Mouse (Mus musculus): ENCODE results near the gene Hoxc6.

The Hoxc6 gene

DNA sequence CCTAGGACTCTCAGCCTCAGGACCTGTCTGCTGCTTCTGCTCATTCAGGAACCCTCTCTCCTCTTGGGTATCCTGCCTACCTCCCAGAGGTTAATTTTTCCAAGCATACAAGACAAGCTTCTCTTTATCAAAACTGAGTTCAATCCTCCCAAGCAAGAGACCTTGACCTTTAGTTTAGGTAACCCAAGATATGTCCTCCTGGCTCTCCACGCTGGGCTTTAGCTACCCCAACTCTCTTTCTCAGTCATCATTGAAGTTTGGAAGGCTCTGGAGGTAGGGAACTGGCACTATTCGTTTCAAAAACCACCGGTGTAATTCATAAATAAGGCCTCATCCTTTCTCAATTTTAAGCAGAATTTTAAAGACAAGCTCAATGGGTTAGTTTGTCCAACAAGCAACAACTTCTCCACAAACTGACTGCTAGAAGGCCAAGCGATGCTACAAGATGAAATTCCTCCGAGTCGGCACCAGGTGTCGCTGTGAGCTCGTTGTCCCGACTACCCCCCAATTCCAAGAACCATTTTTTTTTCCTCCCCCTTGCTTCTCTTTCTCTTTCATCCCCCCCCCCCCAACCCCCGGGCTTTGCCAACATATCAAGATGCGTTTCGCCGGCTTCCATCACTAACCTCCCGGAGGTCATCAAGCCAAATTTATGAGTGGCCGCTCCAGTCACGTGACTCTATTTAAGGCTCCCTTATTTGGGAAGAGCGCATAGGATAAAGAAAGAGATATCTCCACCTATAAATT is 15.4 kb downstream of the Hoxc6 start:
- no peak for DNase-seq (ENCODE audit: low spot score in 2 of 2)

DNA sequence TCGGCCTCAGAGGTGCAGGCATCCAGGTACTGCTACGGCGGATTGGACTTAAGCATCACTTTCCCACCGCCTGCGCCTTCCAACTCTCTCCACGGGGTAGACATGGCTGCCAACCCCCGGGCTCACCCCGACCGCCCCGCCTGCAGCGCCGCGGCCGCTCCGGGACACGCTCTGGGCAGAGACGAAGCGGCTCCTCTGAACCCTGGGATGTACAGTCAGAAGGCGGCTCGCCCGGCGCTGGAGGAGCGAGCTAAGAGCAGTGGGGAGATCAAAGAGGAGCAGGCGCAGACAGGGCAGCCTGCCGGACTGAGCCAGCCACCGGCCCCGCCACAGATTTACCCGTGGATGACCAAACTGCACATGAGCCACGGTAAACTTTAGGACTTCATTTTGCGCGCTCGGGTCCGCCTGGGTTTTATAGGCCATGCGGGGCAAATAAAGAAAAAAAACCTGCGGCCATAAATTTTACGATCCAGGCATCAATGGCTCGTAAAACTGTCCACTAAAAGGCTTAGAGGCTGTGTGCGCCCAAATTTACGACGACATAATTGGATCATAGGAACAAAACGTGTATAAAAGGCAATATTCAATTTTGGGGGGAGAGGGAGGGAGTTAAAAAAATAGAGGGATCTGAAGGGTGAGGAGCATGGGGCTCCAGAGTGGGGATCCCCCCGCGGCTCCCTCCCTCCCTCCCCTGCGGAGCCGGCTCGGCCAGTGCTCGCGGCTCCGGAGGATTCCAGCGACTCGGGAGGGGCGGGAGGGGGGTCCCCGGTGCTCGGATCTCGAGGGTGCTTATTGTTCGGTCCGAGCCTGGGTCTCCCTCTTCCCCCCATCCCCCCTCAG is 16.3 kb downstream of the Hoxc6 start:
- DNase-seq (ENCODE audit: low spot score in 2 of 2) = no peak

DNA sequence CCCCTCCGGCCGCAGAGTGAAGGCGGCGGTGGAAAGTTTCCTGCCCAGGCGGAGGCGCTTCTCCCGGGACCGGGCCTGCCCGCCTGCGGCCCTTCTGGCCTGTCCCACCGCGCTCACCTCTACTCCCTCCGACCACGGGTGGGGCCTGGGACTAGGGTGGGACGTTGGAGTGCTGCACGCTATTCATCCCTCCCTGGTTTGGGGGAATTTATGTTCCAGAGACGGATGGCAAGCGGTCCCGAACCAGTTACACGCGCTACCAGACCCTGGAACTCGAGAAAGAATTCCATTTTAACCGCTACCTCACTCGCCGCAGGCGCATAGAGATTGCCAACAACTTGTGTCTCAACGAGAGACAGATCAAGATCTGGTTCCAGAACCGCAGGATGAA is 16.9 kb downstream of the Hoxc6 start:
- no peak for DNase-seq (ENCODE audit: low spot score in 2 of 2)

DNA sequence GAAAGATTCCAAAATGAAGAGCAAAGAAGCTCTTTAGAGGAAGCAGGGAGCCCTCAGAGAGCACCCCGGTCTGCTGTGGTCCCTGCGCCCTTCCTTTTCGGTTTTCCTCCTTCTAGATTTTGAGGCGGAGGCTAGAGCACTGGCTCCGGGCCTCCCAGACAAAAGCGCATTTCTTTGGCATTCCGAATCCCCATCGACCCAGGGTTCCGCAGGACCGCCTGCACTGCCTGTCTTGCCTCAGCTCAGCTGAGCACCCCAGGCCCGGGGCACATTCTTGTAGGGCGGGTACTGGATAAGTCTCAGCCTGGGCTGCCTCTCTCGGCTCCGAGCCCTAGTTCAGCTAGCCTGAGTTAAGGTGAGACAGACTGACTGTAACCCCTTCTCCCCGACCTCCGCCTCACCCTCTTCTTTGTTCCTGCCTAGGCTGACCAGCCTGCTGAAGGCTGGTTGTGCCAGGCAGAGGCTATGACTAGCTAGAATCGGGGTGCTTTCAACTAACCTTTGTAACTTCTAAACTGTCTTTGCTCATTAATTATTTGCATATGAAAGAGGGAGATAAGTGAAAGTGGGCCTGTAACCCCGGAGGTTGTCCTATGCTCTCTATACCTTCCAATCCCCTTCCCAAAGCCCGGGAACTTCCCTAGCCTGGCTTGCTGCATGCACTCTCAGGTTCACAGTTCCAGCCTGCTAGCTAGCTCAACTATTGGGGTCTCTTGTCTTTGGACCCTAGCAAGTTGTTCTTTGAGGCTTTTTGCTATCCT is 17.5 kb downstream of the Hoxc6 start:
- no peak for DNase-seq (ENCODE audit: low spot score in 2 of 2)

DNA sequence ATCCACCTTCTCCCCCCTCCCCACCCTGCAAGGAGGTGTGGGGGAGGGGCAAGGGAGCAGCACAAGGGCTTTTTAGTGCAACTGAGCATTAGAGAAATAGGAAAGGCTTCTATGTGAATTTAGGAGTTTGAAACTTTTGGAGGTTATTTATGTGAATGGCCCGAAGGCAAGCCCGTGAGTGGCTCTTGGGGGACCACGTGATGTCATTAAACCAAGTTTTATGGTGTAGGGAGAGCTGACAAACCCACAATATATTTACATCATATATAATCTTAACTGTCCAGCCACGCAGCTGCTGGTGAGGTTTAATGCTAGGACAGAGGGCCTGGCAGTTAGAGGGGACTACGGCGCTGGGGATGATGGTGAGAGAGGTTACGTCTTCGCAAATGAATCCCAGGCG is 20.6 kb downstream of the Hoxc6 start, which contains the start of gene Hoxc4:
Gene Hoxc4 (plus strand): TSS at position 299 of the 400 bp plus-strand sequence.
- DNase-seq (ENCODE audit: low spot score in 2 of 2) = no peak

DNA sequence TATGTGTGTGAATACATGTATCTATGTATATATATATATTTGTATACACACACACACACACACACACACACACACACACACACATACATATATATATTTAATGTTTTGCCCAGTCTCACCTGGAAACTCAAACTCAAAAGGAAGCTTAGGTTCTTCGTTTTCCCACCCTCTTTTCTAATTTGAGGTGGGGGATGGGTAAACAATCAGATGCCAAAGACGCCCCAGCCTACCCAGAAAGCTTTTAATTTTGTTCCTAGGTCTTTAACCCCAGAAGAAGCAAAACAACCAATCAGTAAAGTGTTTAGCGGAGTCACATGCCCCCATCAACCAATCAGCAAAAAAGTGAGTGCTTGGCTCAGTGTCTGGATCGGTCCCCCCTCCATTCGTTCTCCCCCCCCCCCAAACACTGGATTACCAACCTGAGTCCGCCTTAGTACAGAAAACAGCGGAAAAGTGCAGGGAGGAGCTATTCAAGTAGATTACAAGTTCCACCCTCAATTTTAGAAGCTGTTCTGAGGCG is 22.9 kb downstream of the Hoxc6 start:
- no peak for DNase-seq (ENCODE audit: low spot score in 2 of 2)

DNA sequence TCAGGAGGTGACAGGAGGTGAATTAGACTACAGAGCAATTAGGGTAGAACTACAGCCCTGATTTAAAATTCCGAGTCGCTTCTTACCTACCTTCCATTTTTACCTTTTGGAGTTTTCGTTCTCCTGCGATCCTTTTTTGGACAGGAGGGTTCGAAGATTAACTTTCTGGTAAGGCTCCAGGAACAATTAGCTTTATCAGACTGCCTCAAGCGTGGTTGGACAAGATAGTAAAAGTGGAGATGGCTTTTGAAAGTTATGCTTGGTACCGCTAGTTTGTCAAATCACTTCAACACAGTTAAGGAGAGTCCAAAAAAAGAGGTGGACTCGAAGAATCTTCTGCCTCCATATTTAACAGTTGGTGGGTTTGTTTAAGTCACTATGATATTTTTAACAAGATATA is 23.5 kb downstream of the Hoxc6 start:
- no peak for DNase-seq (ENCODE audit: low spot score in 2 of 2)

DNA sequence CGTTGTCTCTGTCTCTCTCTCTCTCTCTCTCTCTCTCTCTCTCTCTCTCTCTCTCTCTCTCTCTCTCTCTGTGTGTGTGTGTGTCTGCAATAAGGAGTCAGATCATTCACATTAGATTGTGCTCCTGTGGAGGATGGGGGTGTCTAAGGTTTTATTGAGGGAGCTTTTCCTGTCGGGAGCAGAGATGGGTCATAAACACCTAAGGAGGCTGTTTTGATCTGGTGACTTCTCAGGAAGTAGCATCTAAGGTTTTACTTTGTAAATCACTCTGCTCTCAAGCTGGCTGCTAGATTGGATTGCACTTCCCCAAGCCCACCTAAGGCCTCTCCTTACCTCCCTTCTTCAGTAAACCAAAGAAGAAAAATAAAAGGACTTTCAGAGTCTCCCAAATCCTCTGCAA is 26.1 kb downstream of the Hoxc6 start:
- DNase-seq (ENCODE audit: low spot score in 2 of 2) = no peak

DNA sequence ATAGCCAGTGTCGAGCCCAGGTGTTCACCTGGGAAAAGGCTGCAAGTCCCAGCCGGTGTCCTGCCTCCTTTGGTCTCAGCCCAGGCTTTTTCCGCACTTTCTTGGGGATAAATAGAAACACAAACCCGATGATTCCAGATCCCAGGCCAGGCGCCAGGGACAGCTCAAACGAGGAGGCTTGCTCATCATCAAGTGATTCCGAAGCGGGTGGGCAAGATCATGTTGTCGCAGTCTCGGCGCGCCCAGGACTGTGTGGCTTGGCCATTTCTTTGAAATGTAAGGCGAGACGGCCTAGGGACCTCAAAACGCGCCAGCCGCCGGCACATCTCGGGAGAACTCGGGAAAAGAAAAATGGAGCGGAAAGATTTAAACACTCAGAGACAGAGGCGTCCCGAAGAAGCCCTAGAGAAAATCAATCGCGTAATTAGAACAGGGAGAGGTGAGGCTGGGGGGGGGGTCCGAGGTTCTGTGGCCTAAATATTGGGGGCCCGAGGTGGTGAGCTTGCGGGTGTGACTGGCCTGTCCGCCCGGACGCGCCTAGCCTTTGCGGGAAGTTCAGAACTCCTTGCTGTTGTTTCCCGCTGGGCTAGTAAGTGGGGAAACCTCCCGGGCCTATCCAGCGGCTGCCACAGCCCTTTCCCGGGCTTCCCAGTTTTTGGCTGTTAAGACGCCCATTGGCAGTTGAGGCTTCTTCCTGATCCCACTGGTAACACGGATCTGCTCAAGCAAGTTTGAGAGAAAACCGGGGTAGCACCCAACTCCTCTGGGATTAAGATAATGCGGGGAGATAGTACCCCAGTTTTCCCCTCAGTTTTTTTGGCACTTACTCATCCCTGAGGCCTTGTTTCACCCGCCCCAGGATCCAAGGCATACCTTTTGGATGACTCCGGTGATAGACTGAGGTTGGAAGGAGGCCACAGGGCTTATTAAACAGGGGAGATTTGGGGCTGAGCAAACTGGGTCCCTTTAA is 29.5 kb downstream of the Hoxc6 start:
- DNase-seq (ENCODE audit: low spot score in 2 of 2) = no peak

DNA sequence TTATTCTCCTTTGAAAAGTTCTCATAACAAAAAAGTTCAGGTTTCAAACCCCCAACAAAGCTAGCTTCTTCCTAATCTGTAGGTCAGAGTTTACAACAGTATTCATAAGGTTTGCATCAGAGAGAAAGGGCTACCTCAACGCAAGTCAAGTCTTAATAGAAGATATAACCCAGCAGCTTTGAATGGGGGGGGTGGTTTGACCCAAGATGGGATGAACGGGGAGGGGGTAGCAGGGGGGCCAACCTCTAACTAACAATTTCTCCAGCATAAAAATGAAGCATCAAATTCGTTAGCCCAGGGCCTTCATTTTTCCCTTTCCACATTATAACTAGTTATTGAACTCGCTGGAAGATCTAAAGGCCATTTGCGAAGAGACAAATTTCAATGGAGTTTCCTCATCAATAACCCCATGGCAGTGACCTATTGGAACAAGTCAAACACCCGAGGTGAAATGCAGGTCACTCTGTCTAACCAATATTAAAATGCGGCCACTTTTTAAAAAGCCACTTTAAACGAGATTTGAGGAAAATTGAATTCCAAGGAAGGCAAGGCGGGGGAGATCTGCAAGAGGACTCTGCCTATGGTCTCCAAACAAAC is 31.0 kb downstream of the Hoxc6 start:
- no peak for DNase-seq (ENCODE audit: low spot score in 2 of 2)

DNA sequence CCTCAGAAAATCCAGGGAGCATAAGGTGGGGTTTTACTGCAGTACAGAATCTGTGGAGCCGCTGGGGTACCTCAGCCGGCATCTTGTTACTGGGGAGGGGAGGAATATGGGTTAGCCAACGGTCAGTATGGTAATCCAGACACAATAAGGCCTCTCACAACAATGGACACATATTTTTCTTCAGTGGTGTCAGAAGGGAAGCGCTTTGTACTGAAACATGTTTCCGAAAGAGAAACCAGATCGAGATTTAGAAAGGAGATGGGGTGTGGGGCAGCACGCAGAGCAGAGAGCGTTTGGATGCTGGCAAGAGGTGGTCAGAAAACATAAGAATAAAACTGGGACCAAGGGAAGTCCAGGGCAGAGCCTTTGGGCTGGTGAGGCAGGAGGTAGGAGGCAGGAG is 32.1 kb downstream of the Hoxc6 start:
- no peak for DNase-seq (ENCODE audit: low spot score in 2 of 2)

DNA sequence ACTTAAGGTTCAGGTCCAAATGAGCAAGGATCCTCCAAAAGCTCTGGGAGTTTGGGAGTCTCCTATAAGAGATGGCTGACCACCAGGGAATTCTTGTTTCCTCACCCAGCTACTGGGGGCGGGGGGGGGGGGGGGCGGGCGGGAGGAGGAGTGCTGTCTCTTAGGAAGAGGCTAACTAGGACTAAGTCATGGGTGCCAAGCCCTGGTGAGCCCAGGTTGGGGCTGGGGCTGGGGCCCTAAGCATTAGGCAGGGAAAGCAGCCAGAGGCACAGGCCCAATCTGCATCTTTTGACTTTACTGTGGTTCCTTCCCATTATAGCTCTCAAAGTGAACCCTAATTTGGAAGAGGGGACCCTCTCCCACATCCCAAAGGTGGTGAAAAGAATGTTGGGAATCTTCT is 34.1 kb downstream of the Hoxc6 start:
- no peak for DNase-seq (ENCODE audit: low spot score in 2 of 2)

DNA sequence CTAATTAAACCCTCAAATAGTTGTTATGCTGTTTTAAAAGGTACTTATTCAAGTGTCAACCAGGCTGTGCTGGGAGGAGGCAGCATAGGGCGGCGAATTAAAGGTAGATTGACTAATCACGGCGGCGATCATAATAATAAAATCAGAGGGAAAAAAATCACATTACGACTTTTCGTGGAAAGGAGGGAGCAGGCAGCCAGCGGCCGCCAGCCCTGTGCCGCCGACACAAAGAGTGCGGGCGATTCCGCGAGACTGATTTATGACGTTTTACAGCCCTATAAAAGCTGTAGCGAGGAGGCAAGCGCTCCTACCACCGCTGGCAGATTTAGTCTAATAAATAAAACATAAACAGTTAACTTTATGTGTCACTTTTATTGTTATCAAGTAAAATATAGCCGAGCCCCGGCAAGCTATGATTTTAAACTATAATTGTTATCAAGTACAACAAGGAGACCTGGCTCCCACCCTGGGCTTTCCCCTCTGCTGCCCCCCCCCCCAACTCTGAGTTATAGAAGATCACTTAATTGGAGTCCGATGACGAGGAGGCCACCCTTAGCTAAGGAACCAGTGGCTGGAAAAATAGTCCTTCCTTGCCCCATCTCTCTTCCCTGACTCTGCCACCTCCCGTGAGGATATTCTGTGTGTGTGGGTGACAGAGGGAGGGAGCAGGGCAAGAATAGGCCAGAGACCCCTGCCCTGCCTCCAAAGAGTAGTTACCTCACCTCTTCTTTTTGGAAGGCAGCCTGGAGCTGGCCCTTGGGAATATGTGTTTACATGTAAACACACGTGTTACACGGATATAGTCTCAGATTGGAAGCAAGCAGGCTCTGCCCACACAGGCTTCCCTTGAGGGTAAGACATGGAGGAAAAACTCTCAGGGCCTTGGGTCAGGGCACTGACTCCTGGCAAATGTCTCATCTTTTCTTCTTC is 34.9 kb downstream of the Hoxc6 start:
- no peak for DNase-seq (ENCODE audit: low spot score in 2 of 2)

DNA sequence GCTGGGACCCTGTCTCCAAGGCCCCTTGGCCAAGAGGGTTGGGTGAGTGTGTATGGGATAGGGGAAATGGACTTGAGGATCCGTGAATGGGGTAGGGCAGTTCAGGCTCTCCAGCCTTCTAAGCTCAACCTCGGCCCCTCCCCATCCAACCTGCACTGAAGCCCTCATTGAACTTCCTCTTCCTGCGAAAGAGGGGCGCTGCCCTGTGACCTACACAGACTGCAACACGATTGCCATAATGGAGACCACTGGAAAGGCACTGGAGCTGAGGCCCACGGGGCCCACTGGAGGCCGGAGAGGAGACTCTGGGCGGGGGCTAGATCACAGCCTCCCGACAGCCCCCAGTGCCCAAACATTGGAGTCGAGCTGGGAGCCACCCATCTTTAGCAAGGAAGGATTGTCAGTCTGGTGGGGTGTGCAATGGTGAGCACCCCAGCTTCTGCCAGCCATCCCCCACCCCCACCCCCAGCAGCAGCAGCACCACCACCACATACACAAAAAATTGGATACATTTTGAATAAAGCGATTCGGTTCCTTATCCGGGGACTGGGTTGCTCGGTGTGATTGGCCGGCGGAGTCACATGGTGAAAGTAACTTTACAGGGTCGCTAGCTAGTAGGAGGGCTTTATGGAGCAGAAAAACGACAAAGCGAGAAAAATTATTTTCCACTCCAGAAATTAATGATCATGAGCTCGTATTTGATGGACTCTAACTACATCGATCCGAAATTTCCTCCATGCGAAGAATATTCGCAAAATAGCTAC is 36.2 kb downstream of the Hoxc6 start:
- no peak for DNase-seq (ENCODE audit: low spot score in 2 of 2)

DNA sequence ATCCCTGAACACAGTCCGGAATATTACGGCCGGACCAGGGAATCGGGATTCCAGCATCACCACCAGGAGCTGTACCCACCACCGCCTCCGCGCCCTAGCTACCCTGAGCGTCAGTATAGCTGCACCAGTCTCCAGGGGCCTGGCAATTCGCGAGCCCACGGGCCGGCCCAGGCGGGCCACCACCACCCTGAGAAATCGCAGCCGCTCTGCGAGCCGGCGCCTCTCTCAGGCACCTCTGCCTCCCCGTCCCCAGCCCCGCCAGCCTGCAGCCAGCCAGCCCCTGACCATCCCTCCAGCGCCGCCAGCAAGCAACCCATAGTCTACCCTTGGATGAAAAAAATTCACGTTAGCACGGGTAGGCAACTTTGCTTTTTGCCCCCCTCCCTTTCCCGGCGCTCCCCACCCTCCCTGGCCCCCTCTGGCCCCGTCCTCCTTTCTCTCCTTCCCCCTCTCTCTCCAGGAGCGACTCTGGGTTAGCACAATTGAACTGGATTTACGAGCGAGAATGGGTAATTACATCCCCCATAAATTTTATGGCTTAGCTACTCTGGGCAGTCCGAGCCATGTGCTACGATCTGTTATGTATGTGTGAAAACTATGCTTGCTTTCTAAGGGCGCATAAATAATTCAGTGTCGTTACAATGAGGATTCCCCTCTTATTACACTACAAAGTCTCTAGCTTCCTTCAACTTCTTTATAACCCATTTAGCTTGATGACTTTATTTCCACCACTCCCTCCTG is 36.9 kb downstream of the Hoxc6 start:
- no peak for DNase-seq (ENCODE audit: low spot score in 2 of 2)

DNA sequence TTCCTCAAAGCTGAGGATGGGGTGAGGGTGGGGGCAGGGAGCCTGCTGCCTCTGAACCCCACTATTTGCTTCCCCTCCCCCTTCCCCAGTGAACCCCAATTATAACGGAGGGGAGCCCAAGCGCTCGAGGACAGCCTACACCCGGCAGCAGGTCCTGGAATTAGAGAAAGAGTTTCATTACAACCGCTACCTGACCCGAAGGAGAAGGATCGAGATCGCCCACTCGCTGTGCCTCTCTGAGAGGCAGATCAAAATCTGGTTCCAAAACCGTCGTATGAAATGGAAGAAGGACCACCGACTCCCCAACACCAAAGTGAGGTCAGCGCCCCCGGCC is 37.5 kb downstream of the Hoxc6 start:
- DNase-seq (ENCODE audit: low spot score in 2 of 2) = no peak

DNA sequence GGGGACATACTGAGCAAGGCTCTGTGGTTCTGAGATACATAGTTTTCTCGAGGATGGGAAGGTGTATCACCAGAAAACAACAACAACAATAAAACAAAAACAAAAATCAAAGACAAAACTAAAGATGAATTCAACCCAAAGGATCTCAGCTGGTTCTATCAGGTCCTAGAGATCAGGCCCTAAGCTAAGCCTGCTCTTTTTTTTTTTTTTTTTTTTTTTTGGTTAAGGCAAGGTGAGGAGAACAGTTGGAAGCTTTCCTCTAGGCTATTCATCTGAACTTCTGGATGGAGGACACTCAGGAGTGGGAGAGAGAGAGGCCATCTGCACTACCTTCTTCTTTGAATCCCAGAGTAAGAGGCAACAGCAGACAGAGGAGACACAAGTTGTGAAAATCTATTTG is 39.5 kb downstream of the Hoxc6 start:
- no peak for DNase-seq (ENCODE audit: low spot score in 2 of 2)
